Mouse (Mus musculus): ENCODE results near the gene Gm10722.
"Not testable (repeated sequence)": the region's sequence is repeated elsewhere in the genome, so short reads cannot be mapped to it uniquely, and the experiment has no call there.

Gm10722 gene

DNA sequence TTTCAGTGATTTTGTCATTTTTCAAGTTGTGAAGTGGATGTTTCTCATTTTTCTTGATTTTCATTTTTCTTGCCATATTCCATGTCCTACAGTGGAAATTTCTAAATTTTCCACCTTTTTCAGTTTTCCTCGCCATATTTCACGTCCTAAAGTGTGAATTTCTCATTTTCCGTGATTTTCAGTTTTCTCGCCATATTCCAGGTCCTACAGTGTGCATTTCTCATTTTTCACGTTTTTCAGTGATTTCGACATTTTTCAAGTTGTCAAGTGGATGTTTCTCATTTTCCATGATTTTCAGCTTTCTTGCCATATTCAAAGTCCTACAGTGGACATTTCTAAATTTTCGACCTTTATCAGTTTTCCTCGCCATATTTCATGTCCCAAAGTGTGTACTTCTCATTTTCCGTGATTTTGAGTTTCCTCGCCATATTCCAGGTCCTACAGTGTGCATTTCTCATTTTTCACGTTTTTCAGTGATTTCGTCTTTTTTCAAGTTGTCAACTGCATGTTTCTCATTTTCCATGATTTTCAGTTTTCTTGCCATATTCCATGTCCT, 24.3 kb downstream of the Gm10722 start, which contains the start of gene Gm10717:
Gene Gm10717, plus strand, starts transcription at position 506 of the 556 bp plus-strand sequence.
- not testable (repeated sequence) for DNase-seq (ENCODE audit: low read depth, low spot score)

DNA sequence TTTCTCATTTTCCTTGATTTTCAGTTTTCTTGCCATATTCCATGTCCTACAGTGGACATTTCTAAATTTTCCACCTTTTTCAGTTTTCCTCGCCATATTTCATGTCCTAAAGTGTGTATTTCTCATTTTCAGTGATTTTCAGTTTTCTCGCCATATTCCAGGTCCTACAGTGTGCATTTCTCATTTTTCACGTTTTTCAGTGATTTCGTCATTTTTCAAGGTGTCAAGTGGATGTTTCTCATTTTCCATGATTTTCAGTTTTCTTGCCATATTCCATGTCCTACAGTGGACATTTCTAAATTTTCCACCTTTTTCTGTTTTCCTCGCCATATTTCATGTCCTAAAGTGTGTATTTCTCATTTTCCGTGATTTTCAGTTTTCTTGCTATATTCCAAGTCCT, 24.9 kb downstream of the Gm10722 start:
- not testable (repeated sequence) for DNase-seq (ENCODE audit: low read depth, low spot score)

GRCm38 (mm10) chr9:3026136-3026535, 25.4 kb downstream of the Gm10722 start:
- DNase-seq (ENCODE audit: low read depth, low spot score), result not testable (repeated sequence)

- not testable (repeated sequence) for DNase-seq (ENCODE audit: low read depth, low spot score)
These were observed 26.0 kb downstream of the Gm10722 start for GRCm38 (mm10) chr9:3026741-3027140.

- peak; percentile 57 for DNase-seq (ENCODE audit: low read depth, low spot score)
These were observed 26.5 kb downstream of the Gm10722 start for GRCm38 (mm10) chr9:3027200-3027599.

- not testable (repeated sequence) for DNase-seq (ENCODE audit: low read depth, low spot score)
These were observed 28.7 kb downstream of the Gm10722 start for GRCm38 (mm10) chr9:3029276-3030000.

DNA sequence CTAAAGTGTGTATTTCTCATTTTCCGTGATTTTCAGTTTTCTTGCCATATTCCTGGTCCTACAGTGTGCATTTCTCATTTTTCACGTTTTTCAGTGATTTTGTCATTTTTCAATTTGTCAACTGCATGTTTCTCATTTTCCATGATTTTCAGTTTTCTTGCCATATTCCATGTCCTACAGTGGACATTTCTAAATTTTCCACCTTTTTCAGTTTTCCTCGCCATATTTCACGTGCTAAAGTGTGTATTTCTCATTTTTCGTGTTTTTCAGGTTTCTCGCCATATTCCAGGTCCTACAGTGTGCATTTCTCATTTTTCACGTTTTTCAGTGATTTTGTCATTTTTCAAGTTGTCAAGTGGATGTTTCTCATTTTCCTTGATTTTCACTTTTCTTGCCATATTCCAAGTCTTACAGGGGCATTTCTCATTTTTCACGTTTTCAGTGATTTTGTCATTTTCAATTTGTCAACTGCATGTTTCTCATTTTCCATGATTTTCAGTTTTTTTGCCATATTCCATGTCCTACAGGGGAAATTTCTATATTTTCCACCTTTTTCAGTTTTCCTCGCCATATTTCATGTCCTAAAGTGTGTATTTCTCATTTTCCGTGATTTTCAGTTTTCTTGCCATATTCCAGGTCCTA, 30.1 kb downstream of the Gm10722 start:
- DNase-seq (ENCODE audit: low read depth, low spot score), result peak; percentile 89

DNA sequence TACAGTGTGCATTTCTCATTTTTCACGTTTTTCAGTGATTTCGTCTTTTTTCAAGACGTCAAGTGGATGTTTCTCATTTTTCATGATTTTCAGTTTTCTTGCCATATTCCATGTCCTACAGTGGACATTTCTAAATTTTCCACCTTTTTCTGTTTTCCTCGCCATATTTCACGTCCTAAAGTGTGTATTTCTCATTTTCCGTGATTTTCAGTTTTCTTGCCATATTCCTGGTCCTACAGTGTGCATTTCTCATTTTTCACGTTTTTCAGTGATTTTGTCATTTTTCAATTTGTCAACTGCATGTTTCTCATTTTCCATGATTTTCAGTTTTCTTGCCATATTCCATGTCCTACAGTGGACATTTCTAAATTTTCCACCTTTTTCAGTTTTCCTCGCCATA, 33.6 kb downstream of the Gm10722 start, which contains the start of gene Gm17535:
Gene Gm17535, plus strand, starts transcription at position 301 of the 400 bp plus-strand sequence.
- not testable (repeated sequence) for DNase-seq (ENCODE audit: low read depth, low spot score)

GRCm38 (mm10) chr9:3036577-3036976, 35.9 kb downstream of the Gm10722 start, which contains the start of gene Gm10715:
Gm10715 (plus strand) TSS chr9:3036877.
- DNase-seq (ENCODE audit: low read depth, low spot score), result not testable (repeated sequence)

DNA sequence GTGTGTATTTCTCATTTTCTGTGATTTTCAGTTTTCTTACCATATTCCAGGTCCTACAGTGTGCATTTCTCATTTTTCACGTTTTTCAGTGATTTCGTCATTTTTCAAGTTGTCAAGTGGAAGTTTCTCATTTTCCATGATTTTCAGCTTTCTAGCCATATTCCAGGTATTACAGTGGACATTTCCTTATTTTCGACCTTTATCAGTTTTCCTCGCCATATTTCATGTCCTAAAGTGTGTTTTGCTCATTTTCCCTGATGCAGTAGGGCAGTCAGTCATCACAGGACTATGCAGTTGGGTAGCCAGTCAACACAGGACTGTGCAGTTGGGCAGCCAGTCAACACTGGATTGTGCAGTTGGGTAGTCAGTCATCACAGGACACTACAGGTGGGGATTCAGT, 37.4 kb downstream of the Gm10722 start:
- DNase-seq (ENCODE audit: low read depth, low spot score), result peak; percentile 13
